In the genomic region with DNA sequence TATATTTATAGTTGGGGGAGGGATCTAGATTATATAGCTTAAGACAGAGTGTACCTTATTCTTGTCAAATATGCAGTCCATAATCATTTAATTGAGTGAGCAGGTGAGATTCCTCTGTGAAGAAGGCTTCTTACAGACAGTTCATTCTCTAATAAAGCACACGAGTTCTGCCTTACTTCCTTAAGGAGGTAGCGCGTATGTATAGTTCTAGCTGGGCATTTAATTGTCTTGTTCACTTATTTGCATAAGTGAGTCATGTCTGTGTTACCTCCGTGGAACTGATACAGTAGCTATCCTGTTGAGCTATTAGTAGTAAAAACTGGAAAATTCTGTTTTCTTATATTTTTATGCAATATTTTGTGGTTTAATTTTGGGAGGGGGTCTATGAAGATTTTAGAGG, we compare ENCODE assay signal across 33 mouse cellular contexts. TPM values are rescaled to one million over a fixed set of nuclear protein-coding genes. Genes with fewer than 3 reads are reported as not detected.
DNase-seq lines count a peak whose midpoint lies in the region; ATAC-seq and TF ChIP-seq lines count a peak whose summit lies in the region.
"Had no signal": no experiment of that assay in that cellular context is flagged by ENCODE, and none has a peak within 500 bp of the region (broad histone marks: within the 10 kb centered on the region; RNA-seq: fewer than 3 reads in every experiment).

No protein-coding gene starts in this region.

- DNase-seq in kidney, postnatal 10 days, result no peak
- DNase-seq in stomach, postnatal 0 days (ENCODE audit: low spot score), result no peak
- no peak for DNase-seq in ovary, postnatal 36 days (ENCODE audit: low spot score)
- no peak for DNase-seq in layer of hippocampus, adult 2 months (ENCODE audit: low spot score in 2 of 2)
- DNase-seq: adrenal gland, postnatal 10 days; adrenal gland, postnatal 36 days; B cell, adult 2 months; cerebellum, adult 18-20 months; cerebellum, adult 9-10 months; cerebellum, postnatal 14 days; embryo, embryonic 11 days; gastrocnemius, postnatal 10 days; gastrocnemius, postnatal 36 days; heart, postnatal 10 days; heart, postnatal 36 days had no signal

- H3K27me3 ChIP-seq in kidney, embryonic 15.5 days, result no peaks in the 10 kb centered on the region
- H3K27me3 ChIP-seq in intestine, embryonic 15.5 days (replicated peaks), result no peaks in the 10 kb centered on the region
- no peaks in the 10 kb centered on the region for H3K27me3 ChIP-seq in small intestine, adult 2 months (ENCODE audit: control insufficient read depth, insufficient read depth, low read length)
- no peaks in the 10 kb centered on the region for H3K27me3 ChIP-seq in stomach, postnatal 0 days (ENCODE audit: control insufficient read depth, insufficient read depth, low read length)
- H3K27me3 ChIP-seq: CH12.LX; embryonic facial prominence, embryonic 13.5 days; forebrain, embryonic 15.5 days; heart, embryonic 15.5 days; hindbrain, embryonic 13.5 days; Patski had no signal

- no peak for TF ChIP-seq EP300 in stomach, postnatal 0 days (optimal IDR thresholded peaks at IDR 0.05)

- no peak for TF ChIP-seq CTCF in small intestine, adult 2 months (IDR thresholded peaks at IDR 0.05; ENCODE audit: extremely low read depth, insufficient read length, insufficient replicate concordance, low read depth, low read length)
- no peak for TF ChIP-seq CTCF in stomach, postnatal 0 days (IDR thresholded peaks at IDR 0.05; ENCODE audit: low read depth)
- TF ChIP-seq CTCF in layer of hippocampus, adult 2 months (conservative IDR thresholded peaks at IDR 0.05), result no peak

- 0 out of 2 replicates have a peak overlapping the region, but pooled peaks have one; percentile 41 for H3K27ac ChIP-seq in kidney, embryonic 15.5 days
- H3K27ac ChIP-seq in intestine, embryonic 15.5 days, result peak overlapping the region; percentile 46
- peak overlapping the region; percentile 56; the same call in 1 of the 2 replicates for H3K27ac ChIP-seq in small intestine, adult 2 months (ENCODE audit: insufficient read depth, low read depth, low read length)
- 0 out of 2 replicates have a peak overlapping the region, but pooled peaks have one; percentile 40 for H3K27ac ChIP-seq in stomach, postnatal 0 days (replicated peaks)
- H3K27ac ChIP-seq in layer of hippocampus, adult 2 months, result no peak overlapping the region
- H3K27ac ChIP-seq: embryonic facial prominence, embryonic 10.5 days; embryonic facial prominence, embryonic 13.5 days; forebrain, embryonic 12.5 days; forebrain, embryonic 15.5 days; hindbrain, embryonic 10.5 days; hindbrain, embryonic 13.5 days had no signal

- H3K9me3 ChIP-seq in kidney, embryonic 15.5 days (replicated peaks), result no peaks in the 10 kb centered on the region
- H3K9me3 ChIP-seq in intestine, embryonic 15.5 days, result no peaks in the 10 kb centered on the region
- H3K9me3 ChIP-seq in stomach, postnatal 0 days (ENCODE audit: control insufficient read depth, low read length), result no peaks in the 10 kb centered on the region
- H3K9me3 ChIP-seq: embryonic facial prominence, embryonic 10.5 days; embryonic facial prominence, embryonic 13.5 days; forebrain, embryonic 12.5 days; forebrain, embryonic 15.5 days; heart, embryonic 15.5 days; hindbrain, embryonic 10.5 days; hindbrain, embryonic 13.5 days had no signal

- no peak for ATAC-seq in kidney, embryonic 15.5 days (replicated peaks; ENCODE audit: low FRiP score)
- ATAC-seq in intestine, embryonic 15.5 days, result peak; percentile 31
- peak; percentile 55; the same call in 1 of the 2 replicates for ATAC-seq in stomach, postnatal 0 days (ENCODE audit: low FRiP score, low TSS enrichment)
- ATAC-seq: forebrain, embryonic 15.5 days; hindbrain, embryonic 16.5 days; Patski had no signal

- peaks cover 39% of the 10 kb centered on the region for H3K4me1 ChIP-seq in kidney, embryonic 15.5 days
- peaks cover 18% of the 10 kb centered on the region; the same call in 1 of the 2 replicates for H3K4me1 ChIP-seq in intestine, embryonic 15.5 days (replicated peaks)
- H3K4me1 ChIP-seq in small intestine, adult 2 months (ENCODE audit: control insufficient read depth, insufficient read depth, insufficient read length, low read length), result peaks cover 22% of the 10 kb centered on the region
- peaks cover 6% of the 10 kb centered on the region for H3K4me1 ChIP-seq in stomach, postnatal 0 days (replicated peaks; ENCODE audit: control insufficient read depth, insufficient read depth)

- H3K4me3 ChIP-seq in kidney, embryonic 15.5 days (replicated peaks), result no peak overlapping the region
- no peak overlapping the region for H3K4me3 ChIP-seq in intestine, embryonic 15.5 days (replicated peaks)
- H3K4me3 ChIP-seq in small intestine, adult 2 months (ENCODE audit: low read depth, low read length), result no peak overlapping the region
- no peak overlapping the region for H3K4me3 ChIP-seq in stomach, postnatal 0 days (ENCODE audit: low read depth, low read length)
- no peak overlapping the region for H3K4me3 ChIP-seq in layer of hippocampus, adult 2 months
- H3K4me3 ChIP-seq: embryonic facial prominence, embryonic 10.5 days; embryonic facial prominence, embryonic 13.5 days; erythroblast, embryonic 14.5 days; forebrain, embryonic 12.5 days; forebrain, embryonic 15.5 days; heart, embryonic 15.5 days; hindbrain, embryonic 10.5 days; hindbrain, embryonic 13.5 days had no signal

- no peak for TF ChIP-seq POLR2A in small intestine, adult 2 months (IDR thresholded peaks at IDR 0.05; ENCODE audit: low read depth, low read length)

- H3K4me2 ChIP-seq in kidney, embryonic 15.5 days, result no peak overlapping the region
- no peak overlapping the region for H3K4me2 ChIP-seq in intestine, embryonic 15.5 days (replicated peaks)
- H3K4me2 ChIP-seq in stomach, postnatal 0 days (replicated peaks; ENCODE audit: low read depth), result no peak overlapping the region
- H3K4me2 ChIP-seq: embryonic facial prominence, embryonic 13.5 days; forebrain, embryonic 12.5 days; forebrain, embryonic 15.5 days; heart, embryonic 11.5 days; heart, embryonic 15.5 days; hindbrain, embryonic 13.5 days had no signal

- no peaks in the 10 kb centered on the region for H3K36me3 ChIP-seq in kidney, embryonic 15.5 days
- no peaks in the 10 kb centered on the region for H3K36me3 ChIP-seq in intestine, embryonic 15.5 days
- H3K36me3 ChIP-seq in small intestine, adult 2 months (ENCODE audit: control insufficient read depth, insufficient read depth, low read length), result peaks cover 9% of the 10 kb centered on the region
- no peaks in the 10 kb centered on the region for H3K36me3 ChIP-seq in stomach, postnatal 0 days (ENCODE audit: control insufficient read depth, insufficient read depth, low read length)
- H3K36me3 ChIP-seq: forebrain, embryonic 12.5 days; forebrain, embryonic 15.5 days; G1E; heart, embryonic 15.5 days; hindbrain, embryonic 13.5 days had no signal

- H3K9ac ChIP-seq in kidney, embryonic 15.5 days, result no peak overlapping the region
- H3K9ac ChIP-seq in intestine, embryonic 15.5 days, result no peak overlapping the region
- H3K9ac ChIP-seq in stomach, postnatal 0 days (ENCODE audit: low read length), result no peak overlapping the region
- H3K9ac ChIP-seq: embryonic facial prominence, embryonic 13.5 days; forebrain, embryonic 12.5 days; forebrain, embryonic 15.5 days; heart, embryonic 15.5 days; hindbrain, embryonic 13.5 days had no signal

- 73% methylated on average over 4 of the region's 4 CpGs for WGBS in kidney, embryonic 15.5 days
- 51% methylated on average over 4 of the region's 4 CpGs for WGBS in intestine, embryonic 15.5 days
- 29% methylated on average over 4 of the region's 4 CpGs for WGBS in small intestine, adult 2 months
- 54% methylated on average over 4 of the region's 4 CpGs for WGBS in stomach, postnatal 0 days

RNA-seq across cellular contexts. Expression of gene Fat1, which starts 40.4 kb away (rescaled TPM):
- 21.3 and 21.9 TPM in 2 replicates for polyA plus RNA-seq in kidney, embryonic 15.5 days (2015; fragmentation: Nextera tagmentation; extraction: Ambion mirVana)
- polyA plus RNA-seq in intestine, embryonic 15.5 days (2015; fragmentation: Nextera tagmentation; extraction: Ambion mirVana), result 13.4 and 14.8 TPM in 2 replicates
- polyA plus RNA-seq in small intestine, adult 2 months (2012; rRNA removed), result 20.4 and 54.0 TPM in 2 replicates
- polyA plus RNA-seq in stomach, postnatal 0 days (2015; fragmentation: Nextera tagmentation; extraction: Ambion mirVana), result 8.6 and 9.4 TPM in 2 replicates
- total RNA-seq in layer of hippocampus, adult 2 months (2021), result 10 to 100 TPM; 22.2 to 24.7 TPM
- total RNA-seq: common myeloid progenitor, adult 5-6 weeks; granulocyte monocyte progenitor cell, adult 5-6 weeks had no signal
- polyA plus RNA-seq: G1E had no signal
